In the genomic region with DNA sequence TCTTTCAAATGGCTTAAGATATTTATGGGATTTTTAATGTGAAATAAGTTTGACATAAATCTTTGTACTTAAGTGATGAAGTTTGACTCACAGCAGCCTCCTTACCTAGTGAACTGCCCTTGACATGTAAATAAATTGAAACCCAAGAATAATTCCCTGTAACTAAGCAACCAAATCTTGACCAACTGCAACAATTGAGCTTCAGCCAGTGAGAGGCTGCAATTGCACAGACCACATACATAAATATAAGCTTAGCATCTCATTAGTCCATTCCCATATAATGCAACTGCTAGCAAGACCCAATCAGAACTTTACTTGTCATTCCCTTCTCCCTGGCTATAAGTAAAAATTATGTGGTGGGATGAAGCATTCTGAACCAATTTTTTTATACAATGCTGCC, we compare ENCODE assay signal across 20 mouse cellular contexts.
DNase-seq lines count a peak whose midpoint lies in the region; ATAC-seq and TF ChIP-seq lines count a peak whose summit lies in the region.
"Had no signal": no experiment of that assay in that cellular context is flagged by ENCODE, and none has a peak within 500 bp of the region (broad histone marks: within the 10 kb centered on the region; RNA-seq: fewer than 3 reads in every experiment).

No protein-coding gene starts in this region.

- 0 out of 2 replicates have a peak, but pooled peaks have one; percentile 39 for ATAC-seq in forebrain, embryonic 12.5 days (ENCODE audit: low FRiP score)
- no peak; the same call in 1 of the 2 replicates for ATAC-seq in forebrain, postnatal 0 days
- ATAC-seq in midbrain, embryonic 12.5 days (ENCODE audit: low FRiP score, low read depth) = peak; percentile 75
- ATAC-seq in midbrain, embryonic 15.5 days (replicated peaks) = no peak
- ATAC-seq: forebrain, embryonic 13.5 days; inflammation-experienced regulatory T-cells, adult 6 months; intestine, postnatal 0 days had no signal

- no peak overlapping the region for H3K4me2 ChIP-seq in forebrain, embryonic 12.5 days
- no peak overlapping the region for H3K4me2 ChIP-seq in forebrain, postnatal 0 days (ENCODE audit: low read depth)
- H3K4me2 ChIP-seq in midbrain, embryonic 12.5 days (replicated peaks) = no peak overlapping the region
- H3K4me2 ChIP-seq in midbrain, embryonic 15.5 days = no peak overlapping the region
- H3K4me2 ChIP-seq: embryonic facial prominence, embryonic 12.5 days; forebrain, embryonic 13.5 days; hindbrain, embryonic 15.5 days had no signal

- no peak for TF ChIP-seq CTCF in forebrain, postnatal 0 days (IDR thresholded peaks at IDR 0.05; ENCODE audit: low read depth)

- no peak overlapping the region for H3K4me3 ChIP-seq in forebrain, embryonic 12.5 days (replicated peaks)
- H3K4me3 ChIP-seq in forebrain, postnatal 0 days (ENCODE audit: low read depth, low read length) = no peak overlapping the region
- no peak overlapping the region for H3K4me3 ChIP-seq in midbrain, embryonic 12.5 days
- no peak overlapping the region for H3K4me3 ChIP-seq in midbrain, embryonic 15.5 days
- H3K4me3 ChIP-seq: embryonic facial prominence, embryonic 12.5 days; forebrain, embryonic 13.5 days; heart, embryonic 10.5 days; hindbrain, embryonic 15.5 days had no signal

- H3K4me1 ChIP-seq in forebrain, embryonic 12.5 days = no peaks in the 10 kb centered on the region
- no peaks in the 10 kb centered on the region for H3K4me1 ChIP-seq in forebrain, postnatal 0 days (ENCODE audit: insufficient read depth)
- H3K4me1 ChIP-seq in midbrain, embryonic 12.5 days = no peaks in the 10 kb centered on the region
- no peaks in the 10 kb centered on the region for H3K4me1 ChIP-seq in midbrain, embryonic 15.5 days
- H3K4me1 ChIP-seq: embryonic facial prominence, embryonic 12.5 days; forebrain, embryonic 13.5 days; heart, embryonic 10.5 days; hindbrain, embryonic 15.5 days had no signal

- H3K27ac ChIP-seq in forebrain, embryonic 12.5 days = no peak overlapping the region
- H3K27ac ChIP-seq in forebrain, postnatal 0 days (ENCODE audit: low read depth, low read length) = no peak overlapping the region
- no peak overlapping the region for H3K27ac ChIP-seq in midbrain, embryonic 12.5 days (replicated peaks)
- no peak overlapping the region for H3K27ac ChIP-seq in midbrain, embryonic 15.5 days
- H3K27ac ChIP-seq: embryonic facial prominence, embryonic 12.5 days; forebrain, embryonic 13.5 days; heart, embryonic 10.5 days; hindbrain, embryonic 15.5 days had no signal

- no peaks in the 10 kb centered on the region for H3K27me3 ChIP-seq in forebrain, embryonic 12.5 days
- H3K27me3 ChIP-seq in forebrain, postnatal 0 days (ENCODE audit: insufficient read depth, low read length) = no peaks in the 10 kb centered on the region
- no peaks in the 10 kb centered on the region for H3K27me3 ChIP-seq in midbrain, embryonic 12.5 days
- H3K27me3 ChIP-seq in midbrain, embryonic 15.5 days (replicated peaks) = no peaks in the 10 kb centered on the region
- H3K27me3 ChIP-seq: embryonic facial prominence, embryonic 12.5 days; forebrain, embryonic 13.5 days; hindbrain, embryonic 15.5 days had no signal

- no peak for DNase-seq in forebrain, postnatal 0 days
- DNase-seq in forelimb bud, embryonic 11.5 days (ENCODE audit: low read depth, low spot score) = peak; percentile 45
- no peak for DNase-seq in cerebellum, postnatal 14 days
- DNase-seq: adrenal gland, adult 2 months; adrenal gland, postnatal 36 days; cerebellum, adult 11 months; cerebellum, adult 8-10 months; cerebellum, postnatal 25 days; gastrocnemius, postnatal 10 days; heart, adult 18-20 months; heart, postnatal 10 days had no signal

- H3K9ac ChIP-seq in forebrain, embryonic 12.5 days = no peak overlapping the region
- no peak overlapping the region for H3K9ac ChIP-seq in forebrain, postnatal 0 days
- no peak overlapping the region for H3K9ac ChIP-seq in midbrain, embryonic 12.5 days (replicated peaks)
- no peak overlapping the region for H3K9ac ChIP-seq in midbrain, embryonic 15.5 days
- H3K9ac ChIP-seq: embryonic facial prominence, embryonic 12.5 days; forebrain, embryonic 13.5 days; hindbrain, embryonic 15.5 days had no signal

- H3K36me3 ChIP-seq in forebrain, embryonic 12.5 days (replicated peaks) = no peaks in the 10 kb centered on the region
- H3K36me3 ChIP-seq in forebrain, postnatal 0 days (ENCODE audit: insufficient read depth) = no peaks in the 10 kb centered on the region
- no peaks in the 10 kb centered on the region for H3K36me3 ChIP-seq in midbrain, embryonic 12.5 days
- H3K36me3 ChIP-seq in midbrain, embryonic 15.5 days (replicated peaks) = no peaks in the 10 kb centered on the region
- H3K36me3 ChIP-seq: embryonic facial prominence, embryonic 12.5 days; heart, embryonic 10.5 days; hindbrain, embryonic 15.5 days had no signal

- no peaks in the 10 kb centered on the region for H3K9me3 ChIP-seq in forebrain, embryonic 12.5 days
- H3K9me3 ChIP-seq in forebrain, postnatal 0 days (ENCODE audit: low read length) = no peaks in the 10 kb centered on the region
- H3K9me3 ChIP-seq in midbrain, embryonic 12.5 days = no peaks in the 10 kb centered on the region
- no peaks in the 10 kb centered on the region for H3K9me3 ChIP-seq in midbrain, embryonic 15.5 days
- H3K9me3 ChIP-seq: embryonic facial prominence, embryonic 12.5 days; forebrain, embryonic 13.5 days; heart, embryonic 10.5 days; hindbrain, embryonic 15.5 days had no signal

Comparison
In these comparisons a context has a peak if more than half of its experiments do, and no peak if none do; other contexts are left out.
1. ATAC-seq: peak in forebrain, embryonic 12.5 days (single experiment) and midbrain, embryonic 12.5 days (single experiment); none in forebrain, postnatal 0 days (single experiment) and midbrain, embryonic 15.5 days (single experiment).